Mouse (Mus musculus) cerebellum, adult 2 months (tissue): ENCODE results near the gene Ncoa1.

Source experiments
- CTCF ChIP-seq: fragments of 200-500 bp; IDR thresholded peaks from 2 replicates; pipeline ENCODE4 v1.5.1; 2011; ENCODE audit warnings: low read depth, mild to moderate bottlenecking, control low read depth, low read length, moderate library complexity, borderline replicate concordance; ENCODE audit not compliant: insufficient read depth
- POLR2A ChIP-seq: fragments of 200-500 bp; IDR thresholded peaks from 2 replicates; pipeline ENCODE4 v1.6.1; 2011; ENCODE audit warnings: low read length, control low read depth, borderline replicate concordance; ENCODE audit not compliant: insufficient read depth

DNA sequence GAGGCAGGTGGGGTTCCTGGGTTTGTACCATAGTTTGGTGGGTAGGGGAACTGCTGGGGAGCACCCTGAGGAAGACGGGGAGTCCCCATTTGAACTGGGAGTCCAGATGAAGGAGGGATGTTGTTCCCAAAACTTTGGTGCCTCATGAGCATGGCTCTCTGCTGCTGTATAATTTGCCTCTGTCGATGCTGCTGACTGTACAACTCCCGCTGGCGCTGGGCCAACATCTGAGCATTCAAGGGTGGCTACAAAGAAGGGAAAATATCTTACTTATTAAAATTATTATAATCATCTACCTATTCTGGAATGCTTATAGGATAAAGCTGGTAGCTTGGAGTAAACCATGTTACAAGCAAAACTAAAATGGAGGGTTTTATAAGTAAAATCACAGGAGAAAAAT is 209.2 kb downstream of the Ncoa1 start:
- TF ChIP-seq CTCF (no peak), POLR2A (no peak)
